Mouse (Mus musculus) 3T3-L1 (cell line): ENCODE results near the gene Tmem158.
A peak's percentile ranks its signal among the peaks of the same experiment; 100 is the strongest.

Source experiments
- DNase-seq: peaks from one replicate; pipeline ENCODE4 v3.0.0-alpha.2; 2015; ENCODE audit warnings: low read depth, low spot score

Tmem158 gene

GRCm38 (mm10) chr9:123245146-123245545, 15.4 kb downstream of the Tmem158 start:
- no peak for DNase-seq

- DNase-seq = peak; percentile 93
Measured at GRCm38 (mm10) chr9:123243988-123244387, 16.6 kb downstream of the Tmem158 start.

- DNase-seq = no peak
Measured at GRCm38 (mm10) chr9:123241191-123241590, 19.4 kb downstream of the Tmem158 start.

GRCm38 (mm10) chr9:123240751-123241150, 19.8 kb downstream of the Tmem158 start:
- no peak for DNase-seq

GRCm38 (mm10) chr9:123240271-123240670, 20.3 kb downstream of the Tmem158 start:
- no peak for DNase-seq

- DNase-seq = no peak
Measured at GRCm38 (mm10) chr9:123239651-123240050, 20.9 kb downstream of the Tmem158 start.

- DNase-seq = no peak
Measured at GRCm38 (mm10) chr9:123238256-123239045, 22.1 kb downstream of the Tmem158 start.

- peak; percentile 80 for DNase-seq
Measured at GRCm38 (mm10) chr9:123237739-123238138, 22.8 kb downstream of the Tmem158 start.

GRCm38 (mm10) chr9:123235621-123236020, 24.9 kb downstream of the Tmem158 start:
- peak; percentile 67 for DNase-seq

- no peak for DNase-seq
Measured at GRCm38 (mm10) chr9:123229826-123230225, 30.7 kb downstream of the Tmem158 start.

- DNase-seq = no peak
Measured at GRCm38 (mm10) chr9:123228671-123229070, 31.9 kb downstream of the Tmem158 start.

- DNase-seq = no peak
Measured at GRCm38 (mm10) chr9:123227106-123227750, 33.3 kb downstream of the Tmem158 start.

GRCm38 (mm10) chr9:123224863-123225431, 35.6 kb downstream of the Tmem158 start:
- no peak for DNase-seq

GRCm38 (mm10) chr9:123219826-123220225, 40.7 kb downstream of the Tmem158 start:
- DNase-seq = no peak

GRCm38 (mm10) chr9:123215621-123216440, 44.7 kb downstream of the Tmem158 start, which contains the start of gene Cdcp1:
Gene Cdcp1 (minus strand): TSS chr9:123216038.
- no peak for DNase-seq

GRCm38 (mm10) chr9:123213371-123213770, 47.2 kb downstream of the Tmem158 start:
- DNase-seq = no peak
